Mouse (Mus musculus): Measurements from ENCODE around the gene Nrxn3. TPM values are rescaled to one million over a fixed set of nuclear protein-coding genes. Genes with fewer than 3 reads are reported as not detected.

Gene Nrxn3
- polyA plus RNA-seq, 1 experiment: not detected

DNA sequence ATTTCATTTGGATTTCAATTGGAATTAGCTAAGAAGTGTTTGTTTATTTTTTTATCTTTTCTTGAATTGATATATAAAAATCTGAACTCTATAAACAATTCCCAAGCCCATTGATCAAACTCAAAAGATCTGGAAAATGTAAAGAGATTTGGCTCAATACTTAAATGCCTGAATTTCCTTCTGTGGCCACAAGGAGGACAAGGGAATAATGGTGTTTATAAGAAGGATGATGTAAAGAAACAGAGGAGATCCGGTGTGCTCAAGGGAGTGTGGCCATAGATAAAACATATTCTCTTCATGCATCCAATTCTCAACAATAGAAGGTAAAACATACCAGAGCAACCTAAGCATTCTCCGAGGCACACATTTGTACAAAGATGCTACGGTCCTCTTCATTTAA lies 1085.5 kb downstream of the Nrxn3 start:
- no peak overlapping the region for H3K4me3 ChIP-seq (ENCODE audit: insufficient read depth, low read length)
- TF ChIP-seq POLR2A (IDR thresholded peaks at IDR 0.05; ENCODE audit: borderline replicate concordance, low read depth, low read length) (no peak), CTCF (IDR thresholded peaks at IDR 0.05; ENCODE audit: low read depth, low read length) (no peak)
- no peaks in the 10 kb centered on the region for H3K4me1 ChIP-seq (ENCODE audit: control insufficient read depth, insufficient read depth, low read length)
- no peak overlapping the region for H3K27ac ChIP-seq (ENCODE audit: insufficient read depth, low read depth, low read length)

DNA sequence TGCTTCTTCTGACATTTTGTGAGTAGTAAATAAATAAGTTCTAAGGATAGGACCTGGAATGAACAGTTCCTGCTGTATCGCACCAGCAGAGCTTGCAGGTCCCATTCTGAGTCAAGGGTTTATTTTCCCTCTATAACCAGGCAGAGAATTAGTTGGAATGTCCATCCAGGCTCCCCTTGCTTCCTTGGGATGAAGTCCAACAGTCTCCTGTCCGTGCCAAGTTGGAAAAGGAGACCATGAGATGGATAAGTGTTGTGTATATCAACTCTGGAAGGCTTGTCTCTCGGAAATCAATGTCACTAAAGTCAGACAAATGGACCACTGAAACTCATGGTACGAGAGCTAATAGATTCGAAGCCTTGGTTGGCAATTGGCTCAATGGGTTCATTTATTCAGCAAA lies 1087.5 kb downstream of the Nrxn3 start:
- H3K4me3 ChIP-seq (ENCODE audit: insufficient read depth, low read length): no peak overlapping the region
- no peaks in the 10 kb centered on the region for H3K4me1 ChIP-seq (ENCODE audit: control insufficient read depth, insufficient read depth, low read length)
- TF ChIP-seq POLR2A (IDR thresholded peaks at IDR 0.05; ENCODE audit: borderline replicate concordance, low read depth, low read length) (no peak), CTCF (IDR thresholded peaks at IDR 0.05; ENCODE audit: low read depth, low read length) (no peak)
- no peak overlapping the region for H3K27ac ChIP-seq (ENCODE audit: insufficient read depth, low read depth, low read length)

DNA sequence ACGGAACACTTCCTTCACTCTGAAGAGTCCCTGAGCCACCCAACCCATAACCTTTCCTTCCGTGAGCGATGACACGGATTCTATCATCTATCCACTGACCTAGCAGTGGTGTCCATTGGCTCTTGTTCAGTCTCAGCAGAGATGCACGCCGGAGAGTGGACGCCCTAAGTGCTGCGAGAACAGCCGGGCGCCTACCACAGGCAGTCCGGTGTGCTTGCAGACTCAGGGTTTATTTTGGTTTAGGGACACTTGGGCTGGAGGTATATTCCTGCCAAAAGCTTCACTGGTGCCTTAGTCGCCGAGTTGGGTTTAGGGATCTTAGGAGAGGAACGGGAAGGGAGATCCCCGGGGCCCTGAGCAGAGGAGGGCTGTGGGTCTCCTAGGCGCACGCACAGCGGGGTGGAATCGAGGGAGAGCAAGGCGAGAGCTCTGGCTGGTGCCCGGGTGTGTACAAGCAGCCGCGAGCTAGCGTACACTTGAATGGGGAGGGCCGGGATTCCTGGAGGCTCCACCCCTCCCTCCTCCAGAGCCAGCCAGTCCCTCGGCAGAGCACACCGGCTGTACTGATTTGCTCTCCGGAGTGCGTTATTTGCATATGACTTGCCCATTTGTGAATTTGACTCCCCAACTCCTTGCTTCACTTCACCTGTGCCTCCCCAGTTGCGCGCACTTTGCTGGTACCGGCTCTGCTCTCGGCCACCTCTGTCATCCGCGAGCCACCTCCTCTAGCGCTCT lies 1089.3 kb downstream of the Nrxn3 start:
- H3K4me3 ChIP-seq (ENCODE audit: insufficient read depth, low read length): no peak overlapping the region
- no peak overlapping the region for H3K27ac ChIP-seq (ENCODE audit: insufficient read depth, low read depth, low read length)
- H3K4me1 ChIP-seq (ENCODE audit: control insufficient read depth, insufficient read depth, low read length): no peaks in the 10 kb centered on the region
- no peak for TF ChIP-seq CTCF (IDR thresholded peaks at IDR 0.05; ENCODE audit: low read depth, low read length)
- no peak for TF ChIP-seq POLR2A (IDR thresholded peaks at IDR 0.05; ENCODE audit: borderline replicate concordance, low read depth, low read length)

DNA sequence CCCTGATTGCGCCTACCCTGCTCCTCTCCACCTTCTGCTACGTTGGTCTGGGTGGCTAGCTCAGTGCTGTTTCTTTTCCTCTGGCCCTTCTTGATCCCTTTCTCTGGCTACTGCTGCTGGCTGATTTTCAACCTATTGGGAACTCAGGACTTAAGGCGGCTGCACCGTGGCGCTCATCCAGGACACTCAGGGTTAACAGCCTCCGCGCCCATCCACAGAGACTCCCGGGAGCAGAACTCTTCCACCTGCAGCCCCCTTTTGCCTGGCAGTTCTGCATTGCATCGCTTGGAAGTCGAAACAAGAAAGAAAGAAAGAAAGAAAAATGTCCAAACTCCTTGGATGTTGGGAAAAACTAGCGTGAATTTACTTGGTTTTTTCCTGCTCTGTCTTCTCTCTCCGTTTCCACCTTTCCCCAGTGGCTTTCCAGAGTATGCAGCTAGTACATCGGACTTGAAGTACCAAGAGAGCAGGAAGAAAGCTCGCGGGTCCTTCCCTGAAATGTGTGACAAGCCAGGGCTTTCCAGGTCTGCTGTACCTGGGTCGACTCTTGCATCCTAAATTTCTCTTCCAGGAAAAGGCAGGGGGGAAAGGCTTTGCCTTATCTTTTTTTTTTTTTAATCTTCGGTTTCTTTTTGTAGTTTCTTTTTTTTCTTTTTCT lies 1090.0 kb downstream of the Nrxn3 start:
- Histone ChIP-seq H3K4me3 (ENCODE audit: insufficient read depth, low read length) (no peak overlapping the region), H3K4me1 (ENCODE audit: control insufficient read depth, insufficient read depth, low read length) (no peaks in the 10 kb centered on the region), H3K27ac (ENCODE audit: insufficient read depth, low read depth, low read length) (no peak overlapping the region)
- TF ChIP-seq CTCF (IDR thresholded peaks at IDR 0.05; ENCODE audit: low read depth, low read length): no peak
- no peak for TF ChIP-seq POLR2A (IDR thresholded peaks at IDR 0.05; ENCODE audit: borderline replicate concordance, low read depth, low read length)

DNA sequence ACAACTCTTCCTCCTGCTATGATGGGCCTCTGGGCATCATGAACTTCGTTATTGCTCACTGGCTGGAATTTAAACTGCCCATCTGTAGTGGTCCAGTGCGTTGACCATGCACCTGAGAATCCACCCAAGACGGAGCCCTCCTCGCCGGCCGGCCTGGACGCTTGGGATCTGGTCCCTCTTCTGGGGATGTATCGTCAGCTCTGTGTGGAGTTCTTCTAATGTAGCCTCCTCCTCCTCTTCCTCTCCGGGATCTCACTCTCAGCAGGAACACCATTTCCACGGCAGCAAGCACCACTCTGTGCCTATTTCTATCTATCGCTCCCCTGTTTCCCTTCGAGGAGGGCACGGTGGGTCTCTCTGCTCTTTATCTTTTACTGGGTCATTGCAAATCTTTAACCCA lies 1090.6 kb downstream of the Nrxn3 start:
- Histone ChIP-seq H3K4me3 (ENCODE audit: insufficient read depth, low read length) (no peak overlapping the region), H3K27ac (ENCODE audit: insufficient read depth, low read depth, low read length) (no peak overlapping the region), H3K4me1 (ENCODE audit: control insufficient read depth, insufficient read depth, low read length) (no peaks in the 10 kb centered on the region)
- no peak for TF ChIP-seq CTCF (IDR thresholded peaks at IDR 0.05; ENCODE audit: low read depth, low read length)
- no peak for TF ChIP-seq POLR2A (IDR thresholded peaks at IDR 0.05; ENCODE audit: borderline replicate concordance, low read depth, low read length)

DNA sequence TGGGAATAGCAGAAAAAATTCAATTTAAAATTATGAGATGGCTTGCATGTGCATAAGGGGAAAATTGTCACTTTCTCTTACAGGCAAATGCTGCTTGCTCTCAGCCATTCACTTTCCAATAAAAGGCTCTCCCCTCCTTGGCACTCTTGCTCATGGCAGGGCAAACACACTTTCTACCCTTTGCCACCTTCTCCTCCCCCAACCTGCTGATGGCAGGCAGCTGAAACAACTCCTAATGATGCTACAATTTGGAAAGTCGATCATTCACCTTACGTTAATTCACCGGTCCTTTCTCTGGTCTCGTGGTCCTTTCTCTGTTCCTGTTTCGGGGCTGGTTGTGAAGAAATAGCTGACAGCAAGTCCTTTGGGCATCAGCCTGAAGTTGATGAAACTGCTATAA lies 1091.0 kb downstream of the Nrxn3 start:
- H3K4me1 ChIP-seq (ENCODE audit: control insufficient read depth, insufficient read depth, low read length): no peaks in the 10 kb centered on the region
- H3K4me3 ChIP-seq (ENCODE audit: insufficient read depth, low read length): no peak overlapping the region
- no peak overlapping the region for H3K27ac ChIP-seq (ENCODE audit: insufficient read depth, low read depth, low read length)
- TF ChIP-seq POLR2A (IDR thresholded peaks at IDR 0.05; ENCODE audit: borderline replicate concordance, low read depth, low read length) (no peak), CTCF (IDR thresholded peaks at IDR 0.05; ENCODE audit: low read depth, low read length) (no peak)

GRCm38 (mm10) chr12:89814536-89814935 lies 1091.9 kb downstream of the Nrxn3 start:
- Histone ChIP-seq H3K27ac (ENCODE audit: insufficient read depth, low read depth, low read length) (no peak overlapping the region), H3K4me3 (ENCODE audit: insufficient read depth, low read length) (no peak overlapping the region), H3K4me1 (ENCODE audit: control insufficient read depth, insufficient read depth, low read length) (no peaks in the 10 kb centered on the region)
- no peak for TF ChIP-seq POLR2A (IDR thresholded peaks at IDR 0.05; ENCODE audit: borderline replicate concordance, low read depth, low read length)
- TF ChIP-seq CTCF (IDR thresholded peaks at IDR 0.05; ENCODE audit: low read depth, low read length): no peak

GRCm38 (mm10) chr12:89817072-89817773 lies 1094.5 kb downstream of the Nrxn3 start:
- H3K27ac ChIP-seq (ENCODE audit: insufficient read depth, low read depth, low read length): no peak overlapping the region
- H3K4me3 ChIP-seq (ENCODE audit: insufficient read depth, low read length): no peak overlapping the region
- TF ChIP-seq POLR2A (IDR thresholded peaks at IDR 0.05; ENCODE audit: borderline replicate concordance, low read depth, low read length): no peak
- TF ChIP-seq CTCF (IDR thresholded peaks at IDR 0.05; ENCODE audit: low read depth, low read length): no peak
- H3K4me1 ChIP-seq (ENCODE audit: control insufficient read depth, insufficient read depth, low read length): no peaks in the 10 kb centered on the region

DNA sequence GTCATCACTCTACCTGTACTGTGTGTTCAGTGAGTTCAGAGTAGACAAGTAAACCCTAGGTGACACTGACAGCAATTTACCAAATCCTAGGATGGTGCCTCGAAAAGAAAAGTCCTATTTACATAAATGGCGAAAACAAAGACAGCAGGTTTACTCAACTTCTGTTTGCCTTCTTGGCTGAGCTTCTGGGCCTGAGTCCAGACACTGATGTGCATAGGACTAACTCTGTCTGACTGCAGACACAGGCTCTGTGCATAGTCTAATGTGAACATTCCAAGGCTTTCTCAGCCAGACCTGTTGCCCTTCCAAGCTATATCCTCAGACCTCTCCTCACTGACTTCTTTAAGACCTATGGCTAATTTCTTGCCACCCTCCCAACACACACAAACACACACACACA lies 1095.5 kb downstream of the Nrxn3 start:
- no peaks in the 10 kb centered on the region for H3K4me1 ChIP-seq (ENCODE audit: control insufficient read depth, insufficient read depth, low read length)
- TF ChIP-seq POLR2A (IDR thresholded peaks at IDR 0.05; ENCODE audit: borderline replicate concordance, low read depth, low read length): no peak
- no peak for TF ChIP-seq CTCF (IDR thresholded peaks at IDR 0.05; ENCODE audit: low read depth, low read length)
- no peak overlapping the region for H3K27ac ChIP-seq (ENCODE audit: insufficient read depth, low read depth, low read length)
- no peak overlapping the region for H3K4me3 ChIP-seq (ENCODE audit: insufficient read depth, low read length)

DNA sequence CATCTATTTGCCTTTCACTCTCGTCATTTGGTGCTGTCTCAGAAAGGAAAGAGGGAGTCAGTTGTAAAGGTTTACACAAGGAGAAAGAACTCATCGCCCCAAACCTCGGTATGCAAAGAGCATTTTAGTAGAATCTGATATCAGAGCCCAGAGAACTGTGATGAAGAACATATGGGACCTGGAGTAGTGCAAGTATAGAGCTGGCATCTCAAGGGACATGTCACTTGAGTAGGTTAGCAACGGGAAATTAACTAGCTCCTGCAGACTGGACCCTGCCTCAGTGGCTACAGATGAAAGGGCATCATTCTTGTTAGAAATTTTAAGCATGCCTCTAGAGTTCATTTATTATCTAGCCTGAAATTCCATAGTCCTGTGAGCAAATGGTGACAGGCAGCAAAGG lies 1099.5 kb downstream of the Nrxn3 start:
- Histone ChIP-seq H3K4me1 (ENCODE audit: control insufficient read depth, insufficient read depth, low read length) (no peaks in the 10 kb centered on the region), H3K4me3 (ENCODE audit: insufficient read depth, low read length) (no peak overlapping the region), H3K27ac (ENCODE audit: insufficient read depth, low read depth, low read length) (no peak overlapping the region)
- TF ChIP-seq POLR2A (IDR thresholded peaks at IDR 0.05; ENCODE audit: borderline replicate concordance, low read depth, low read length): no peak
- no peak for TF ChIP-seq CTCF (IDR thresholded peaks at IDR 0.05; ENCODE audit: low read depth, low read length)
